Mouse (Mus musculus) bone marrow, adult 2 months (tissue): ENCODE data around the gene Adgra1.

Experiments used
- CTCF ChIP-seq: fragments of 200-500 bp; IDR thresholded peaks from 2 replicates; pipeline ENCODE4 v1.5.1; 2011; ENCODE audit warnings: low read length, control low read depth; ENCODE audit not compliant: control insufficient read depth, insufficient read depth
- POLR2A ChIP-seq: fragments of 200-500 bp; IDR thresholded peaks from 2 replicates; pipeline ENCODE4 v1.6.1; 2011; ENCODE audit warnings: low read depth, mild to moderate bottlenecking, control low read depth, low read length, borderline replicate concordance; ENCODE audit not compliant: control insufficient read depth

- TF ChIP-seq POLR2A (no peak), CTCF (no peak)
Measured at GRCm38 (mm10) chr7:139883545-139883944, 49.6 kb downstream of the Adgra1 start.
